Mouse (Mus musculus): ENCODE data around the gene Slc50a1.
A peak's percentile ranks its signal among the peaks of the same experiment; 100 is the strongest.

Slc50a1 gene

GRCm38 (mm10) chr3:89229276-89229675, 41.1 kb downstream of the Slc50a1 start:
- no peak for DNase-seq

GRCm38 (mm10) chr3:89228836-89229235, 41.5 kb downstream of the Slc50a1 start, which contains the start of gene Muc1:
Gene Muc1, plus strand, starts transcription at chr3:89229057.
- peak; percentile 93 for DNase-seq

- DNase-seq = peak; percentile 99
These were observed 42.2 kb downstream of the Slc50a1 start for GRCm38 (mm10) chr3:89228180-89228549.

- peak; percentile 99 for DNase-seq
These were observed 42.8 kb downstream of the Slc50a1 start for GRCm38 (mm10) chr3:89227307-89228179.

GRCm38 (mm10) chr3:89226900-89227299, 43.5 kb downstream of the Slc50a1 start, which contains the start of gene Mtx1:
Gene Mtx1, minus strand, starts transcription at chr3:89227088.
- no peak for DNase-seq

- no peak for DNase-seq
These were observed 44.0 kb downstream of the Slc50a1 start for GRCm38 (mm10) chr3:89226361-89226760.

GRCm38 (mm10) chr3:89225918-89226317, 44.5 kb downstream of the Slc50a1 start:
- no peak for DNase-seq

GRCm38 (mm10) chr3:89225321-89225815, 45.0 kb downstream of the Slc50a1 start:
- no peak for DNase-seq

GRCm38 (mm10) chr3:89224796-89225195, 45.6 kb downstream of the Slc50a1 start:
- DNase-seq = no peak

GRCm38 (mm10) chr3:89221167-89221566, 49.2 kb downstream of the Slc50a1 start:
- DNase-seq = no peak

GRCm38 (mm10) chr3:89219546-89219945, 50.8 kb downstream of the Slc50a1 start:
- no peak for DNase-seq

GRCm38 (mm10) chr3:89218271-89218670, 52.1 kb downstream of the Slc50a1 start:
- no peak for DNase-seq

Measured in heart, adult 11 months (tissue).